Mouse (Mus musculus) thymus, postnatal 4 days (tissue): ENCODE data around the gene Il11ra1.
"Not testable (repeated sequence)": the region's sequence is repeated elsewhere in the genome, so short reads cannot be mapped to it uniquely, and the experiment has no call there.

Experiments used
- DNase-seq: peaks from one replicate; pipeline ENCODE4 v3.0.0; 2021

Gene Il11ra1

GRCm38 (mm10) chr4:41755338-41756305 is 55.8 kb downstream of the Il11ra1 start, which contains the start of gene Sigmar1:
TSS of gene Sigmar1 (minus strand) at chr4:41756157.
- peak; percentile 95 for DNase-seq

GRCm38 (mm10) chr4:41756440-41756839 is 56.7 kb downstream of the Il11ra1 start:
- no peak for DNase-seq

- DNase-seq = no peak
Measured at GRCm38 (mm10) chr4:41757321-41757720, 57.5 kb downstream of the Il11ra1 start.

- no peak for DNase-seq
Measured at GRCm38 (mm10) chr4:41758021-41758420, 58.2 kb downstream of the Il11ra1 start.

- DNase-seq = no peak
Measured at GRCm38 (mm10) chr4:41758701-41759100, 58.9 kb downstream of the Il11ra1 start.

GRCm38 (mm10) chr4:41759206-41759605 is 59.4 kb downstream of the Il11ra1 start:
- DNase-seq = no peak

GRCm38 (mm10) chr4:41759656-41760287 is 60.0 kb downstream of the Il11ra1 start:
- no peak for DNase-seq

- peak; percentile 85 for DNase-seq
Measured at GRCm38 (mm10) chr4:41760288-41760721, 60.5 kb downstream of the Il11ra1 start.

GRCm38 (mm10) chr4:41760911-41761310 is 61.1 kb downstream of the Il11ra1 start:
- no peak for DNase-seq

GRCm38 (mm10) chr4:41761680-41762079 is 61.9 kb downstream of the Il11ra1 start:
- DNase-seq = no peak

- DNase-seq = no peak
Measured at GRCm38 (mm10) chr4:41762099-41762687, 62.4 kb downstream of the Il11ra1 start.

- not testable (repeated sequence) for DNase-seq
Measured at GRCm38 (mm10) chr4:41762688-41763114, 62.9 kb downstream of the Il11ra1 start.

GRCm38 (mm10) chr4:41763176-41763575 is 63.4 kb downstream of the Il11ra1 start:
- not testable (repeated sequence) for DNase-seq

GRCm38 (mm10) chr4:41767301-41767700 is 67.5 kb downstream of the Il11ra1 start:
- not testable (repeated sequence) for DNase-seq

GRCm38 (mm10) chr4:41772946-41773345 is 73.2 kb downstream of the Il11ra1 start:
- DNase-seq = peak; percentile 31

- DNase-seq = peak; percentile 57
Measured at GRCm38 (mm10) chr4:41773502-41773901, 73.7 kb downstream of the Il11ra1 start.

GRCm38 (mm10) chr4:41774002-41774401 is 74.2 kb downstream of the Il11ra1 start, which contains the start of gene Ccl27a:
TSS of gene Ccl27a (minus strand) at chr4:41774247.
- peak; percentile 89 for DNase-seq

GRCm38 (mm10) chr4:41774506-41774905 is 74.7 kb downstream of the Il11ra1 start:
- DNase-seq = not testable (repeated sequence)

GRCm38 (mm10) chr4:41775840-41776239 is 76.1 kb downstream of the Il11ra1 start:
- not testable (repeated sequence) for DNase-seq

- not testable (repeated sequence) for DNase-seq
Measured at GRCm38 (mm10) chr4:41781271-41781670, 81.5 kb downstream of the Il11ra1 start.

GRCm38 (mm10) chr4:41781748-41782485 is 82.1 kb downstream of the Il11ra1 start:
- not testable (repeated sequence) for DNase-seq

- DNase-seq = not testable (repeated sequence)
Measured at GRCm38 (mm10) chr4:41782711-41783110, 82.9 kb downstream of the Il11ra1 start.
